Mouse (Mus musculus) hindbrain, embryonic 15.5 days (tissue): ENCODE data around the gene Chd6. TPM values are rescaled to one million over a fixed set of nuclear protein-coding genes. Genes with fewer than 3 reads are reported as not detected.
A peak's percentile ranks its signal among the peaks of the same experiment; 100 is the strongest.
"Not testable (repeated sequence)": the region's sequence is repeated elsewhere in the genome, so short reads cannot be mapped to it uniquely, and the experiment has no call there.

Experiments used
- ATAC-seq: fragments of 200-750 bp; cut with Nextera tagmentation; 2 replicates; pipeline ENCODE4 v1.8.0; 2017; ENCODE audit warnings: low read depth, moderate number of reproducible peaks, moderate TSS enrichment; ENCODE audit not compliant: low FRiP score
- H3K27ac ChIP-seq: fragments of 300-500 bp; sonication (generic); replicated peaks from 2 replicates; pipeline ENCODE4 v1.5.1; 2015; ENCODE audit warnings: mild to moderate bottlenecking, inconsistent platforms
- H3K27me3 ChIP-seq: fragments of 300-500 bp; sonication (generic); 2 replicates; pipeline ENCODE4 v1.6.1; 2015; ENCODE audit warnings: control low read depth, inconsistent platforms
- H3K36me3 ChIP-seq: fragments of 300-500 bp; sonication (generic); 2 replicates; pipeline ENCODE4 v1.6.1; 2015; ENCODE audit warnings: control low read depth, inconsistent platforms
- H3K4me1 ChIP-seq: fragments of 300-500 bp; sonication (generic); replicated peaks from 2 replicates; pipeline ENCODE4 v1.6.1; 2015; ENCODE audit warnings: control low read depth, inconsistent platforms
- H3K4me2 ChIP-seq: fragments of 300-500 bp; sonication (generic); 2 replicates; pipeline ENCODE4 v1.6.1; 2015; ENCODE audit warnings: moderate library complexity, mild to moderate bottlenecking, inconsistent platforms
- H3K4me3 ChIP-seq: fragments of 300-500 bp; sonication (generic); 2 replicates; pipeline ENCODE4 v1.5.1; 2015; ENCODE audit warnings: mild to moderate bottlenecking, inconsistent platforms
- H3K9ac ChIP-seq: fragments of 300-500 bp; sonication (generic); 2 replicates; pipeline ENCODE4 v1.6.1; 2015; ENCODE audit warnings: inconsistent platforms
- H3K9me3 ChIP-seq: fragments of 300-500 bp; sonication (generic); 2 replicates; pipeline ENCODE4 v1.6.1; 2016; ENCODE audit warnings: control low read depth, inconsistent platforms
- WGBS: fragments of 180-500 bp; shearing (Covaris S2); methylation state at CpG from one replicate; pipeline ENCODE4 v1.1.7; 2015; 5-methylcytosine and 5-hydroxymethylcytosine counted together
- polyA plus RNA-seq: library from polyadenylated mRNA; unstranded; fragments of >200 nt; fragmentation: Nextera tagmentation; extraction: Ambion mirVana; gene quantifications from 2 replicates; pipeline ENCODE4 v1.2.1, GENCODE M21; 2015

The Chd6 gene
- polyA plus RNA-seq, 1 experiment from 2014 or later, result 33.9 TPM

- peak overlapping the region; percentile 55 for H3K27ac ChIP-seq
- H3K4me3 ChIP-seq, result no peak overlapping the region
- H3K4me1 ChIP-seq, result peaks cover 8% of the 10 kb centered on the region; the same call in 1 of the 2 replicates
- H3K9ac ChIP-seq, result no peak overlapping the region
- no peaks in the 10 kb centered on the region for H3K9me3 ChIP-seq
- no peak overlapping the region for H3K4me2 ChIP-seq
- no peaks in the 10 kb centered on the region for H3K27me3 ChIP-seq
- WGBS, result 80% methylated on average over 7 of the region's 7 CpGs
- H3K36me3 ChIP-seq, result peaks cover 33% of the 10 kb centered on the region
- peak; percentile 56 for ATAC-seq
These were observed 136.6 kb downstream of the Chd6 start for GRCm38 (mm10) chr2:160972103-160972792.

GRCm38 (mm10) chr2:160962149-160962548, 146.7 kb downstream of the Chd6 start:
- Histone ChIP-seq H3K9ac (no peak overlapping the region), H3K4me2 (no peak overlapping the region), H3K4me3 (no peak overlapping the region), H3K4me1 (no peaks in the 10 kb centered on the region), H3K36me3 (peaks cover 70% of the 10 kb centered on the region), H3K9me3 (no peaks in the 10 kb centered on the region), H3K27ac (no peak overlapping the region), H3K27me3 (no peaks in the 10 kb centered on the region)
- no peak for ATAC-seq
- 95% methylated on average over 1 of the region's 1 CpGs for WGBS

- Histone ChIP-seq H3K27me3 (no peaks in the 10 kb centered on the region), H3K4me1 (no peaks in the 10 kb centered on the region), H3K9ac (no peak overlapping the region), H3K4me3 (no peak overlapping the region), H3K9me3 (no peaks in the 10 kb centered on the region), H3K4me2 (no peak overlapping the region), H3K27ac (no peak overlapping the region), H3K36me3 (peaks cover 72% of the 10 kb centered on the region)
- no peak for ATAC-seq
- WGBS, result 95% methylated on average over 6 of the region's 6 CpGs
These were observed 147.8 kb downstream of the Chd6 start for GRCm38 (mm10) chr2:160960956-160961646.

GRCm38 (mm10) chr2:160959901-160960300, 149.0 kb downstream of the Chd6 start:
- H3K4me2 ChIP-seq, result no peak overlapping the region
- WGBS, result 95% methylated on average over 5 of the region's 5 CpGs
- H3K4me3 ChIP-seq, result no peak overlapping the region
- ATAC-seq, result no peak
- H3K4me1 ChIP-seq, result no peaks in the 10 kb centered on the region
- no peaks in the 10 kb centered on the region for H3K9me3 ChIP-seq
- H3K9ac ChIP-seq, result no peak overlapping the region
- H3K27ac ChIP-seq, result no peak overlapping the region
- peaks cover 72% of the 10 kb centered on the region for H3K36me3 ChIP-seq
- no peaks in the 10 kb centered on the region for H3K27me3 ChIP-seq

GRCm38 (mm10) chr2:160958737-160959136, 150.1 kb downstream of the Chd6 start:
- ATAC-seq, result no peak
- Histone ChIP-seq H3K27me3 (no peaks in the 10 kb centered on the region), H3K4me2 (no peak overlapping the region), H3K4me1 (no peaks in the 10 kb centered on the region), H3K36me3 (peaks cover 75% of the 10 kb centered on the region), H3K4me3 (no peak overlapping the region), H3K9ac (no peak overlapping the region), H3K27ac (no peak overlapping the region), H3K9me3 (no peaks in the 10 kb centered on the region)
- WGBS, result 95% methylated on average over 5 of the region's 5 CpGs

- not testable (repeated sequence) for H3K4me1 ChIP-seq, H3K4me2 ChIP-seq, ATAC-seq, H3K9me3 ChIP-seq, H3K4me3 ChIP-seq, H3K27ac ChIP-seq, H3K27me3 ChIP-seq, H3K9ac ChIP-seq
- peaks cover 72% of the 10 kb centered on the region for H3K36me3 ChIP-seq
These were observed 151.1 kb downstream of the Chd6 start for GRCm38 (mm10) chr2:160957801-160958200.

- not testable (repeated sequence) for H3K27ac ChIP-seq, ATAC-seq, H3K27me3 ChIP-seq, H3K4me3 ChIP-seq, H3K9me3 ChIP-seq, H3K4me1 ChIP-seq, H3K4me2 ChIP-seq, H3K9ac ChIP-seq
- H3K36me3 ChIP-seq, result peaks cover 67% of the 10 kb centered on the region
These were observed 151.6 kb downstream of the Chd6 start for GRCm38 (mm10) chr2:160957307-160957706.

GRCm38 (mm10) chr2:160955331-160955730, 153.5 kb downstream of the Chd6 start:
- ATAC-seq, result no peak
- no peak overlapping the region for H3K9ac ChIP-seq
- H3K27ac ChIP-seq, result no peak overlapping the region
- 78% methylated on average over 7 of the region's 7 CpGs for WGBS
- no peaks in the 10 kb centered on the region for H3K27me3 ChIP-seq
- H3K36me3 ChIP-seq, result peaks cover 59% of the 10 kb centered on the region
- no peak overlapping the region for H3K4me2 ChIP-seq
- no peaks in the 10 kb centered on the region for H3K4me1 ChIP-seq
- no peak overlapping the region for H3K4me3 ChIP-seq
- H3K9me3 ChIP-seq, result no peaks in the 10 kb centered on the region

GRCm38 (mm10) chr2:160954541-160954940, 154.3 kb downstream of the Chd6 start:
- no peak overlapping the region for H3K9ac ChIP-seq
- no peak overlapping the region for H3K4me3 ChIP-seq
- 91% methylated on average over 3 of the region's 3 CpGs for WGBS
- H3K27ac ChIP-seq, result no peak overlapping the region
- H3K27me3 ChIP-seq, result no peaks in the 10 kb centered on the region
- H3K9me3 ChIP-seq, result no peaks in the 10 kb centered on the region
- no peaks in the 10 kb centered on the region for H3K4me1 ChIP-seq
- ATAC-seq, result no peak
- H3K4me2 ChIP-seq, result no peak overlapping the region
- peaks cover 58% of the 10 kb centered on the region for H3K36me3 ChIP-seq

GRCm38 (mm10) chr2:160953131-160953873, 155.6 kb downstream of the Chd6 start:
- Histone ChIP-seq H3K27me3 (no peaks in the 10 kb centered on the region), H3K27ac (no peak overlapping the region), H3K9me3 (no peaks in the 10 kb centered on the region), H3K9ac (no peak overlapping the region), H3K4me1 (no peaks in the 10 kb centered on the region), H3K4me3 (no peak overlapping the region), H3K4me2 (no peak overlapping the region), H3K36me3 (peaks cover 66% of the 10 kb centered on the region)
- 69% methylated on average over 7 of the region's 7 CpGs for WGBS
- peak; percentile 68 for ATAC-seq

GRCm38 (mm10) chr2:160951595-160951994, 157.3 kb downstream of the Chd6 start:
- 81% methylated on average over 4 of the region's 4 CpGs for WGBS

GRCm38 (mm10) chr2:160942443-160942842, 166.4 kb downstream of the Chd6 start:
- Histone ChIP-seq H3K4me2 (no peak overlapping the region), H3K4me3 (no peak overlapping the region), H3K4me1 (no peaks in the 10 kb centered on the region), H3K9ac (no peak overlapping the region), H3K9me3 (no peaks in the 10 kb centered on the region), H3K27me3 (no peaks in the 10 kb centered on the region), H3K36me3 (peaks cover 4% of the 10 kb centered on the region; the same call in 1 of the 2 replicates), H3K27ac (no peak overlapping the region)
- ATAC-seq, result peak; percentile 8; the same call in 1 of the 2 replicates
- WGBS, result 66% methylated on average over 3 of the region's 3 CpGs

More at GRCm38 (mm10) chr2:160951595-160951994, 157.3 kb downstream of the Chd6 start:
- H3K27ac ChIP-seq, result no peak overlapping the region
- no peak overlapping the region for H3K4me3 ChIP-seq
- no peak overlapping the region for H3K9ac ChIP-seq
- H3K4me2 ChIP-seq, result no peak overlapping the region
- no peak for ATAC-seq
- no peaks in the 10 kb centered on the region for H3K4me1 ChIP-seq
- no peaks in the 10 kb centered on the region for H3K9me3 ChIP-seq
- peaks cover 68% of the 10 kb centered on the region for H3K36me3 ChIP-seq
- no peaks in the 10 kb centered on the region for H3K27me3 ChIP-seq
